Mouse (Mus musculus) subcutaneous adipose tissue, adult 2 months (tissue): ENCODE results near the gene Gm29776. TPM values are rescaled to one million over a fixed set of nuclear protein-coding genes. Genes with fewer than 3 reads are reported as not detected.

Experiments used
- polyA plus RNA-seq: library from polyadenylated mRNA; depleted of rRNA; stranded (reverse); fragments of >200 nt; gene quantifications from 2 replicates; pipeline ENCODE4 v1.2.3, GENCODE M21; 2012; ENCODE audit warnings: low replicate concordance; rRNA removed

Gm29776 gene
- polyA plus RNA-seq: 0.18 and 0.30 TPM in 2 replicates

DNA sequence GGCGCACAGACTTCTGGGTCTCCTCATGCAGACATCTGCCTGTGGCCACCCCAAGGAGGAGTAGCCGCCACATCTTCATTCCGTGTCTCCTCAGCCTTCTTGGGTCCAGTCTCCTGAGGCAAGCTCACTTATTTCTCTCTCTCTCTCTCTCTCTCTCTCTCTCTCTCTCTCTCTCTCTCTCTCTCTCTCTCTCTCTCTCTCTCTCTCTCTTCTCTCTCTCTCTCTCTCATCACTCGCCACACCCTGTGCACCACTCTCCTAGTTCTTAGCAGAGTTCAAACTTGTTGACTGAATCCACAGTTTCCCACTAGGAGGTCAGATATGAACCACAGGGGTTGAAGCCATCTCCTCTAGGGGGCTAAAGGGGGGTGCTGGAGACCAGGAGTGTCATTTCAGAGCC is at the start of gene Gm29776:
Gene Gm29776, minus strand, starts transcription at position 101 of the 400 bp plus-strand sequence.

GRCm38 (mm10) chr14:54712074-54712473 is 13.4 kb upstream of the Gm29776 start, which contains the start of gene Cebpe:
Gene Cebpe, minus strand, starts transcription at chr14:54712174.

GRCm38 (mm10) chr14:54686522-54687143 is 12.0 kb downstream of the Gm29776 start, which contains the start of gene Acin1:
Gene Acin1, minus strand, starts transcription at chr14:54686931.

DNA sequence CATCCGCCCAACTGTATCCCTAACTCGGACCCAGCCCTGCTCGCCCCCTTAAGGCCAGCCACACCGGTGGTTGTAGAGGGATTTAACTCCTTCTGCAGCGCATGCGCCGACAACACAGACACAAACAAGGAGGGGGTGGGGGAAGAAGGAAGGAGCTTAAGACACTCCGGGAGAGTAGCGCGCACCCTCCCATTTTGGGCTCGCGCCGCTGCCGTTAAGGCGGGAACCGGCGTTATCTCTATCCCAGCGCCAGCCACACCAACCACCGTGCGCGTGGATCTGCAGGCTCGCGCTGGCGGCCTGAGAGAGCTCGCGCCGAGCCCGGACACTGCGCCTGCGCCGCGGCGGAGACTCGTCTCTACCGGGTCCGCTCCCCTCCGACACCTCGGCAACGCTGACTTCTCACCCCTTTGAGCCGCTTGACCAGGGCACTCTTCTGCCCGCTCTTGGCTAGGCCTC is 12.5 kb downstream of the Gm29776 start, which contains the start of gene 1700123O20Rik:
Gene 1700123O20Rik, plus strand, starts transcription at position 154 of the 459 bp plus-strand sequence.

Other genes with a start within 250 kb of the Gm29776 start
- 132 and 137 TPM in 2 replicates for gene Lrp10, start 234.7 kb downstream of the Gm29776 start, polyA plus RNA-seq
- gene Rem2, start 222.7 kb downstream of the Gm29776 start, polyA plus RNA-seq: 0.35 TPM in 1 of 2 replicates, not detected in the other
- 49.5 and 53.1 TPM in 2 replicates for gene Prmt5, start 181.3 kb downstream of the Gm29776 start, polyA plus RNA-seq
- gene Haus4, start 144.2 kb downstream of the Gm29776 start, polyA plus RNA-seq: 13.0 and 32.6 TPM in 2 replicates
- gene Ajuba, start 121.3 kb downstream of the Gm29776 start, polyA plus RNA-seq: 24.9 and 44.4 TPM in 2 replicates
- gene 4931414P19Rik, start 92.8 kb downstream of the Gm29776 start, polyA plus RNA-seq: 5.9 and 9.7 TPM in 2 replicates
- 193 and 230 TPM in 2 replicates for gene Psmb5, start 80.8 kb downstream of the Gm29776 start, polyA plus RNA-seq
- gene Psmb11, start 77.4 kb downstream of the Gm29776 start, polyA plus RNA-seq: not detected in 2 replicates
- gene Gm17606, start 57.9 kb downstream of the Gm29776 start, polyA plus RNA-seq: not detected in 2 replicates
- 1.6 and 12.2 TPM in 2 replicates for gene Cdh24, start 57.5 kb downstream of the Gm29776 start, polyA plus RNA-seq
- gene 1700123O20Rik, start 12.6 kb downstream of the Gm29776 start, polyA plus RNA-seq: 56.7 and 62.0 TPM in 2 replicates
- 82.9 and 163 TPM in 2 replicates for gene Acin1, start 11.9 kb downstream of the Gm29776 start, polyA plus RNA-seq
- gene Cebpe, start 13.3 kb upstream of the Gm29776 start, polyA plus RNA-seq: 0.87 and 5.4 TPM in 2 replicates
- gene Slc7a8, start 83.1 kb upstream of the Gm29776 start, polyA plus RNA-seq: 23.8 and 80.1 TPM in 2 replicates
- gene Rnf212b, start 115.3 kb upstream of the Gm29776 start, polyA plus RNA-seq: 0.14 TPM in 1 of 2 replicates, not detected in the other
- gene Homez, start 172.1 kb upstream of the Gm29776 start, polyA plus RNA-seq: 7.0 and 8.3 TPM in 2 replicates
- 26.2 and 28.9 TPM in 2 replicates for gene Ppp1r3e, start 178.7 kb upstream of the Gm29776 start, polyA plus RNA-seq
- gene Bcl2l2, start 184.5 kb upstream of the Gm29776 start, polyA plus RNA-seq: 69.8 and 79.4 TPM in 2 replicates
- 3.5 TPM in 1 of 2 replicates, not detected in the other for gene Gm20521, start 184.6 kb upstream of the Gm29776 start, polyA plus RNA-seq
- gene Pabpn1, start 193.7 kb upstream of the Gm29776 start, polyA plus RNA-seq: 151 and 188 TPM in 2 replicates
- 69.2 and 135 TPM in 2 replicates for gene Slc22a17, start 214.3 kb upstream of the Gm29776 start, polyA plus RNA-seq
- 27.8 and 56.0 TPM in 2 replicates for gene Efs, start 227.3 kb upstream of the Gm29776 start, polyA plus RNA-seq
- not detected in 2 replicates for gene Il25, start 233.9 kb upstream of the Gm29776 start, polyA plus RNA-seq
- gene Cmtm5, start 237.4 kb upstream of the Gm29776 start, polyA plus RNA-seq: 1.2 and 2.3 TPM in 2 replicates